40 mouse cellular contexts compared by ENCODE assay signal in genomic region chr7:81968975-81969374, GRCm38 (mm10). TPM values are rescaled to one million over a fixed set of nuclear protein-coding genes. Genes with fewer than 3 reads are reported as not detected.
"Had no signal": no experiment of that assay in that cellular context is flagged by ENCODE, and none has a peak within 500 bp of the region (broad histone marks: within the 10 kb centered on the region; RNA-seq: fewer than 3 reads in every experiment).

No protein-coding gene starts in this region.

- H3K4me2 ChIP-seq: heart, embryonic 11.5 days; heart, embryonic 12.5 days; heart, embryonic 13.5 days; heart, embryonic 15.5 days; hindbrain, embryonic 12.5 days; hindbrain, embryonic 13.5 days; hindbrain, embryonic 14.5 days; hindbrain, embryonic 15.5 days; intestine, embryonic 15.5 days; kidney, embryonic 15.5 days had no signal

- H3K9me3 ChIP-seq: heart, embryonic 12.5 days; heart, embryonic 13.5 days; heart, embryonic 15.5 days; hindbrain, embryonic 10.5 days; hindbrain, embryonic 12.5 days; hindbrain, embryonic 13.5 days; hindbrain, embryonic 15.5 days; intestine, embryonic 15.5 days; kidney, embryonic 15.5 days had no signal

- H3K4me1 ChIP-seq: heart, embryonic 12.5 days; heart, embryonic 13.5 days; heart, embryonic 15.5 days; hindbrain, embryonic 10.5 days; hindbrain, embryonic 12.5 days; hindbrain, embryonic 13.5 days; hindbrain, embryonic 15.5 days; intestine, embryonic 15.5 days; kidney, embryonic 15.5 days had no signal

- H3K36me3 ChIP-seq: heart, embryonic 12.5 days; heart, embryonic 13.5 days; heart, embryonic 15.5 days; hindbrain, embryonic 10.5 days; hindbrain, embryonic 12.5 days; hindbrain, embryonic 13.5 days; hindbrain, embryonic 15.5 days; intestine, embryonic 15.5 days; kidney, embryonic 15.5 days had no signal

- DNase-seq: heart, postnatal 10 days; heart, postnatal 14 days; heart, postnatal 36 days; heart, postnatal 4 days; kidney, adult 11 months; kidney, adult 18-20 months; kidney, adult 2 months; kidney, adult 8-10 months; kidney, adult 9 months; kidney, postnatal 10 days; kidney, postnatal 14 days; kidney, postnatal 25 days; kidney, postnatal 36 days; kidney, postnatal 4 days; layer of hippocampus, adult 9-11 months; layer of hippocampus, postnatal 36 days had no signal

- H3K9ac ChIP-seq: heart, embryonic 12.5 days; heart, embryonic 13.5 days; heart, embryonic 15.5 days; hindbrain, embryonic 12.5 days; hindbrain, embryonic 13.5 days; hindbrain, embryonic 14.5 days; hindbrain, embryonic 15.5 days; intestine, embryonic 15.5 days; kidney, embryonic 15.5 days had no signal

- H3K27ac ChIP-seq: heart, embryonic 13.5 days; heart, embryonic 15.5 days; hindbrain, embryonic 10.5 days; hindbrain, embryonic 12.5 days; hindbrain, embryonic 13.5 days; hindbrain, embryonic 14.5 days; hindbrain, embryonic 15.5 days; hindbrain, postnatal 0 days; intestine, embryonic 15.5 days; kidney, embryonic 15.5 days; kidney, postnatal 0 days; layer of hippocampus, adult 2 months; left cerebral cortex, adult 2 months had no signal

- H3K4me3 ChIP-seq: heart, embryonic 12.5 days; heart, embryonic 13.5 days; heart, embryonic 15.5 days; hindbrain, embryonic 10.5 days; hindbrain, embryonic 12.5 days; hindbrain, embryonic 13.5 days; hindbrain, embryonic 15.5 days; intestine, embryonic 15.5 days; kidney, embryonic 15.5 days; layer of hippocampus, adult 2 months; left cerebral cortex, adult 2 months had no signal

- ATAC-seq: hindbrain, embryonic 16.5 days; hindbrain, postnatal 0 days; inflammation-experienced regulatory T-cells, adult 6 months; intestine, embryonic 15.5 days; intestine, embryonic 16.5 days; intestine, postnatal 0 days had no signal

- H3K27me3 ChIP-seq: hindbrain, embryonic 12.5 days; hindbrain, embryonic 13.5 days; hindbrain, embryonic 15.5 days; intestine, embryonic 15.5 days had no signal

RNA-seq across cellular contexts. Expression of gene Bnc1, which starts 23.1 kb away (rescaled TPM):
- total RNA-seq: hematopoietic stem cell, adult 5-6 weeks; layer of hippocampus, postnatal 10 days; layer of hippocampus, postnatal 14 days; layer of hippocampus, postnatal 25 days; layer of hippocampus, postnatal 36 days; left cerebral cortex, adult 18-20 months; left cerebral cortex, adult 2 months had no signal
- polyA plus RNA-seq: hindbrain, postnatal 0 days; inflammation-experienced regulatory T-cells, adult 6 months had no signal
